Mouse (Mus musculus): ENCODE measurements at regions not wholly inside any gene's neighbourhood (a gene's known extent, or its start where the extent isn't known, plus 50 kb on each side); places are given as distances from the start of the nearest gene placed in this dataset.
A peak's percentile ranks its signal among the peaks of the same experiment; 100 is the strongest.
"Not testable (repeated sequence)": the region's sequence is repeated elsewhere in the genome, so short reads cannot be mapped to it uniquely, and the experiment has no call there.

DNA sequence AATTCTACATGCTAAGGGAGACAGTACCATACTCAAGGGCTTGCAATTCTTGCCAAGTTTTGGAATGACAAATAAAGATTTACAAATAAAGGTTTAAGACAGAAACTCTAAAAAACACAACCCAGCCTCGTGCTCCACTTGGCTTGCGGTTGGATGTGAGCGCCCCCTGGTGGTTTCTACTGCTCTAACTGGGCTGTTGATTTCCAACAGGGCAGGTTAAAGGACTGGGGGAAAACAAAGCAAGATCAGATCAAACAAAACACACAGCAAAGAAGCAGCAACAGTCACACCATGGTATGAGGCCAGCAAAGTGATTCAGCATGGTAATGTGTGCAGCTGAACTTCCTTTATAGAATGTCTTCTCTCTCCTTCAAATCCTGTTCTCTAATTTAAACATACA is 339.2 kb downstream of the Adam3 start:
- Histone ChIP-seq H3K4me1 (ENCODE audit: control insufficient read depth, insufficient read depth, low read length) (no peaks in the 10 kb centered on the region), H3K4me2 (no peak overlapping the region), H3K9ac (ENCODE audit: low read length) (no peak overlapping the region), H3K4me3 (ENCODE audit: low read depth, low read length) (no peak overlapping the region), H3K27ac (ENCODE audit: low read depth, low read length) (no peak overlapping the region), H3K27me3 (ENCODE audit: control insufficient read depth, insufficient read depth, low read length) (no peaks in the 10 kb centered on the region), H3K9me3 (ENCODE audit: control insufficient read depth, low read length) (no peaks in the 10 kb centered on the region), H3K36me3 (ENCODE audit: control insufficient read depth, insufficient read depth, low read length) (no peaks in the 10 kb centered on the region)
- peak; percentile 64; the same call in 1 of the 2 replicates for ATAC-seq (ENCODE audit: low FRiP score)
- peak; percentile 96 for DNase-seq (ENCODE audit: low spot score, missing footprints)
- WGBS = 12% methylated on average over 3 of the region's 3 CpGs

DNA sequence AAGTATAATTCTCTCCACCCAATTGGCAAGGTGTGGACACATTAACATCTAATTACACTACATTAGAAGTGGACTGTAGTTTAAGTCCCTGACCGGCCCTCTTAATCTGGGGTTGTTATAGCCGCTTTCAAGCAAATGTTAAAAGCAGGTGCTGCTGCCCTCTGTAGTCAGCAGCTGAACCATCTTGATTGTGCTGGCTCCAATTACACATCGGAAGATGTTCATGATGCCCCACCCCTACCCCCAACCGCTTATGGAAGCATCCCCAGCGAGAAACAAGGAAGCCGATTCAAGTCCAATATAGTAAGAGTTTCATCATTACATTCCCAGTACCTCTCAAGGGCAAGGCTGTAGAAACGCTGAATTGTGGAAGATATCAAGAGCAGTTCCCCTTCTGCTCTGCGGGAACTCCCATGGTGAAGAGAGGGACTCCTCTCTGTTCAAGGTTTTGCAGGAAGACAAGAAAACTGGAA is 341.7 kb downstream of the Adam3 start:
- no peak overlapping the region for H3K27ac ChIP-seq (ENCODE audit: low read depth, low read length)
- H3K9ac ChIP-seq (ENCODE audit: low read length) = no peak overlapping the region
- ATAC-seq (ENCODE audit: low FRiP score) = no peak
- H3K4me2 ChIP-seq = no peak overlapping the region
- no peak for DNase-seq (ENCODE audit: low spot score, missing footprints)
- H3K27me3 ChIP-seq (ENCODE audit: control insufficient read depth, insufficient read depth, low read length) = no peaks in the 10 kb centered on the region
- no peaks in the 10 kb centered on the region for H3K9me3 ChIP-seq (ENCODE audit: control insufficient read depth, low read length)
- no peaks in the 10 kb centered on the region for H3K4me1 ChIP-seq (ENCODE audit: control insufficient read depth, insufficient read depth, low read length)
- no peak overlapping the region for H3K4me3 ChIP-seq (ENCODE audit: low read depth, low read length)
- WGBS = 74% methylated on average over 8 of the region's 8 CpGs
- no peaks in the 10 kb centered on the region for H3K36me3 ChIP-seq (ENCODE audit: control insufficient read depth, insufficient read depth, low read length)

DNA sequence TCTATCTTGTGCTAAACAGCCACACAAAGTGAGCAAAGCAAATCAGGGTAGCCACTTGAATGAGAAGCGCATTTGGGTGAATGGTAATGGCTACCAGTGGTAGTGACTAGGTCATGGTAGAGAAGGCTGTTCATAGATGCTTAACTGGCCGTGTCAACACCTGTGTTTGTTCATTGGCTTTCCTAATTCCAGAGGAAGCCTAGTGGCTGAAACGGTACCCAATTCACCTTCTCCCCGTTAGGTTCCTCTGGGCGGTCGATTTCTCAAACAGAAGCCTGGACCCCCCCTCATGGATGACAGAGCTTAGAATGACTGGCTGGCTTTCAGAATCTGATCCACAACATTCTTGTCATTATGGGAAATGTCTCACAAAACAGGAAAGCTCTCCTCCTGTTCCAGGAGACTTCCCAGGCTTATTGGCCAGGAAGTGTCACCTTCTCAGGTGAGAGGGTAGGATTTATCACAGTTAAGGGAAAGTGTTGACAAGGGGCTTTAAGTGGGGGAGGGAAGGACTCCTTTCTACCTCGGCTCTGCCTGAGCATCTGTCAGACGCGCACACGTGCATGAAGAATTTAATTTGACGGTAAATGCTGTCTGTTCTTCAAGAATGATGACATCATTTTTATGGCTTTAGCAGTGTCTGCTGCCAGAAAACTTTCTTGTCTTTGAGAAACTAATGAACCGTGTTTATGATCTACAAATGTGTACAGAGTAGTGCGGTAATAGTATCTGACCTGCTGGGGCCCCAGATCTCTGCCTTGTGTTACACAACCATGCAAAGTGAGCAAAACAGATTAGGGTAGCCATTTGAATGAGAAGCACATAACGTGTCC is 342.3 kb downstream of the Adam3 start:
- Histone ChIP-seq H3K4me1 (ENCODE audit: control insufficient read depth, insufficient read depth, low read length) (no peaks in the 10 kb centered on the region), H3K36me3 (ENCODE audit: control insufficient read depth, insufficient read depth, low read length) (no peaks in the 10 kb centered on the region), H3K4me3 (ENCODE audit: low read depth, low read length) (no peak overlapping the region), H3K9me3 (ENCODE audit: control insufficient read depth, low read length) (no peaks in the 10 kb centered on the region), H3K27me3 (ENCODE audit: control insufficient read depth, insufficient read depth, low read length) (no peaks in the 10 kb centered on the region), H3K27ac (ENCODE audit: low read depth, low read length) (no peak overlapping the region), H3K4me2 (no peak overlapping the region), H3K9ac (ENCODE audit: low read length) (no peak overlapping the region)
- 89% methylated on average over 14 of the region's 14 CpGs for WGBS
- DNase-seq (ENCODE audit: low spot score, missing footprints) (no peak), ATAC-seq (ENCODE audit: low FRiP score) (no peak)

DNA sequence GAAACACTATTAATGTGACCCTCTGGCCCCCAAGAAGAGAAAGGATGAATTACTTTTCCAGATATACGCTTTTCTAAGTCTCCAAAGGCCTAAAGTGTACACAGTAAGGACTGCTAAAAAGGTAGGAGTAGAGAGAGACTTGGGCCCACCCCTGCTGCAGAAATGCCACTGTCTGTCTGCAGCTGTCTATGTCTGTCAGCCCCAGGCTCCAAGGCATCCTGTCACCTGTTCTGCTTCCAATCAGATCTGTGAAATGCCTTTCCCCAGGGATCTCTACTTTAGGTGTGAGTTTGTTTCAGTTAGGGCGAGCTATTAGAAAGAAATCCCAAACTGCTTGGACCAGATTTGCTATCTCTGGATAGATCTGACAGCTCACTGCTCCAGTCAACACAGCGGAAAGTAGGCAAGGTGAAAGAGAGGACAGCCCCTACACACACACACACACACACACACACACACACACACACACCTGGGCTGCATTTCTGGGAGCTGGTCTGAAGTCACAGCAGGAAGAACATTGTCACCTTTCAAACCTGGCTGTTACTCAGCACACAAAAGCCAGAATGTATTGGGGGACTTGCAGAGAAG is 343.9 kb downstream of the Adam3 start:
- no peaks in the 10 kb centered on the region for H3K36me3 ChIP-seq (ENCODE audit: control insufficient read depth, insufficient read depth, low read length)
- no peaks in the 10 kb centered on the region for H3K4me1 ChIP-seq (ENCODE audit: control insufficient read depth, insufficient read depth, low read length)
- WGBS = 87% methylated on average over 3 of the region's 3 CpGs
- H3K9ac ChIP-seq (ENCODE audit: low read length) = no peak overlapping the region
- no peaks in the 10 kb centered on the region for H3K27me3 ChIP-seq (ENCODE audit: control insufficient read depth, insufficient read depth, low read length)
- H3K9me3 ChIP-seq (ENCODE audit: control insufficient read depth, low read length) = no peaks in the 10 kb centered on the region
- no peak overlapping the region for H3K4me3 ChIP-seq (ENCODE audit: low read depth, low read length)
- no peak overlapping the region for H3K4me2 ChIP-seq
- ATAC-seq (ENCODE audit: low FRiP score) = no peak
- no peak overlapping the region for H3K27ac ChIP-seq (ENCODE audit: low read depth, low read length)
- DNase-seq (ENCODE audit: low spot score, missing footprints) = no peak

DNA sequence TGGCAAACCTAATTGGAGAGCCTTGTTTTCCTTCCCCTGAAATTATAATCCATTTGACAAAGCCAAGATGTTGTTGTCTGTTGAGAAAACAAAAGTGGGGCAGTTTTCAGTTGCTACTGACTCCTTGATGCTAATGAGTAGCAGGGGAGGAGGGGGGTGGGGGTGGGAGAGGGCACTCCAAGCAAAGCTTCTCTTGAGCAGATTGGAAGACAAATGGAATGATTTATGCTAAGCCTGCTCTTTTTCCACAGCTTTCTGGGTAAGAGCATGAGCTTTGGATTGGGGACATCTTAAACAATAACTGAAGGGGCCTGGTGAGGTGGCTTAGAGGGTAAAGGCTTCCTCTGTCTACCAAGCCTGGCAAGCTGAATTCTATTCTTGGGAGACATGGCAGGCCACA is 347.6 kb downstream of the Adam3 start:
- Histone ChIP-seq H3K27ac (ENCODE audit: low read depth, low read length) (no peak overlapping the region), H3K27me3 (ENCODE audit: control insufficient read depth, insufficient read depth, low read length) (no peaks in the 10 kb centered on the region), H3K4me3 (ENCODE audit: low read depth, low read length) (no peak overlapping the region), H3K9me3 (ENCODE audit: control insufficient read depth, low read length) (no peaks in the 10 kb centered on the region), H3K4me1 (ENCODE audit: control insufficient read depth, insufficient read depth, low read length) (no peaks in the 10 kb centered on the region), H3K36me3 (ENCODE audit: control insufficient read depth, insufficient read depth, low read length) (no peaks in the 10 kb centered on the region), H3K9ac (ENCODE audit: low read length) (no peak overlapping the region), H3K4me2 (no peak overlapping the region)
- peak; percentile 52; the same call in 1 of the 2 replicates for ATAC-seq (ENCODE audit: low FRiP score)
- DNase-seq (ENCODE audit: low spot score, missing footprints) = no peak

DNA sequence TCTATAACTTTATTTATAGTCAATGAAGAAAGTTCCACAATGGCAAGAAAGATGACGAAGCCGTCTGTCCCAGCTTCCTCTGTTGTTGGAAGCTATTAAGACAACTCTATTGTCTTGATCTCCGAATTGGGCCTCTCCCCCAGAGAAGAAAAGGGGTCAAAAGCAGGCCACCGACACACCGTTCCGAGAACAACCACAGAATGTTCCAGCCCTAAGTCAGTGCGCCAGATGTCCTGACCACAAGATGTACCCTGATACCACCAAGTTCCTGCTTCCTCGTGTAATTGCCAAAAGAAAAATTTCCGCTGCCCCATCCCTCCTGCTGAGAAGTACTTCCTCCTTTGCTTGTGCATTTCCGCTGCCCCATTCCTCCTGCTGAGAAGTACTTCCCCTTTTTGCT is 348.8 kb downstream of the Adam3 start:
- not testable (repeated sequence) for H3K27ac ChIP-seq (ENCODE audit: low read depth, low read length); H3K9ac ChIP-seq (ENCODE audit: low read length); H3K4me2 ChIP-seq; H3K4me3 ChIP-seq (ENCODE audit: low read depth, low read length); DNase-seq (ENCODE audit: low spot score, missing footprints); H3K9me3 ChIP-seq (ENCODE audit: control insufficient read depth, low read length); H3K27me3 ChIP-seq (ENCODE audit: control insufficient read depth, insufficient read depth, low read length); H3K4me1 ChIP-seq (ENCODE audit: control insufficient read depth, insufficient read depth, low read length); H3K36me3 ChIP-seq (ENCODE audit: control insufficient read depth, insufficient read depth, low read length); ATAC-seq (ENCODE audit: low FRiP score)
- WGBS = 89% methylated on average over 10 of the region's 10 CpGs

DNA sequence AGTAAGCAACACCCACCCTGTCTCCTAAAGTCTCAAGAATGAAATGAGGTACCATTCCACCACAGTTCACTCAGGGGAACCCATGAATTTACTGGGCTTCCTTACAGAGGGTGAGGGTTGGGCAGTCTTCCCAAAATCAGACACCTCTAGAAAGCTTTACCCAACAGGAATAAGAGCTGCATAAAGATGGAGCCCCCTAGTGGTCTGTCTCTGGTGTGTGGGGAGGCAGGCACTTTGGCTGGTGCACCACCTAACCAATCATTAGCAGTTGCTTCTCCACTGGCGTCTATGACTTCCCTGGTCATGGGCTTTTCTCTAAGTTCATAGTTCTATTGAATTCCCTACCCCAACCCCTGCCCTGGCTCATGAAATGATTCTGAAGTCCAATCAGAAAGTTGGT is 351.1 kb downstream of the Adam3 start:
- no peaks in the 10 kb centered on the region for H3K4me1 ChIP-seq (ENCODE audit: control insufficient read depth, insufficient read depth, low read length)
- no peak for DNase-seq (ENCODE audit: low spot score, missing footprints)
- WGBS = 84% methylated on average over 1 of the region's 1 CpGs
- no peak overlapping the region for H3K27ac ChIP-seq (ENCODE audit: low read depth, low read length)
- H3K9me3 ChIP-seq (ENCODE audit: control insufficient read depth, low read length) = no peaks in the 10 kb centered on the region
- no peak overlapping the region for H3K4me2 ChIP-seq
- no peaks in the 10 kb centered on the region for H3K36me3 ChIP-seq (ENCODE audit: control insufficient read depth, insufficient read depth, low read length)
- ATAC-seq (ENCODE audit: low FRiP score) = no peak
- H3K9ac ChIP-seq (ENCODE audit: low read length) = no peak overlapping the region
- no peak overlapping the region for H3K4me3 ChIP-seq (ENCODE audit: low read depth, low read length)
- H3K27me3 ChIP-seq (ENCODE audit: control insufficient read depth, insufficient read depth, low read length) = no peaks in the 10 kb centered on the region

DNA sequence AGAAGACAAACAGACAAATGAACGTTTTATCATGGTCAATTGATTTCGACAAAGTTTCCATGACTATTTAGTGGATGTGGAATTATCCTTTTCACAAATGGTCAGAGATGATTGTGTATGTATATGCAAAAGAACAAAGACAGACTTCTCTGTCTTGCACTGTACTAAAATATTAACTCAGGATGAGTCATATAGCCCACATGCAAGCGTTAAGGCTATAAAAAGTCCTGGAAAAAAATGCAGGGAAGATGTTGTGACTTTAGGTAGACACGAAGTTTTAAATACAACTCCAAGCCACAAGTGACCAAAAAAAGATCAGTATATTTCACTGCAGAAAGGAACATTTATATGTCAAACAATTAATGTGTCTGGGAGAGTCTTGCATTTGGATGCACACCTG is 353.6 kb downstream of the Adam3 start:
- H3K4me3 ChIP-seq (ENCODE audit: low read depth, low read length) = no peak overlapping the region
- H3K4me2 ChIP-seq = no peak overlapping the region
- 88% methylated on average over 4 of the region's 4 CpGs for whole genome bisulfite sequencing
- no peaks in the 10 kb centered on the region for H3K36me3 ChIP-seq (ENCODE audit: control insufficient read depth, insufficient read depth, low read length)
- no peak overlapping the region for H3K27ac ChIP-seq (ENCODE audit: low read depth, low read length)
- H3K9me3 ChIP-seq (ENCODE audit: control insufficient read depth, low read length) = no peaks in the 10 kb centered on the region
- H3K4me1 ChIP-seq (ENCODE audit: control insufficient read depth, insufficient read depth, low read length) = 0 out of 2 replicates have a peak, but pooled peaks cover 2% of the 10 kb centered on the region
- H3K27me3 ChIP-seq (ENCODE audit: control insufficient read depth, insufficient read depth, low read length) = no peaks in the 10 kb centered on the region
- H3K9ac ChIP-seq (ENCODE audit: low read length) = no peak overlapping the region
- ATAC-seq (ENCODE audit: low FRiP score) = no peak
- no peak for DNase-seq (ENCODE audit: low spot score, missing footprints)

DNA sequence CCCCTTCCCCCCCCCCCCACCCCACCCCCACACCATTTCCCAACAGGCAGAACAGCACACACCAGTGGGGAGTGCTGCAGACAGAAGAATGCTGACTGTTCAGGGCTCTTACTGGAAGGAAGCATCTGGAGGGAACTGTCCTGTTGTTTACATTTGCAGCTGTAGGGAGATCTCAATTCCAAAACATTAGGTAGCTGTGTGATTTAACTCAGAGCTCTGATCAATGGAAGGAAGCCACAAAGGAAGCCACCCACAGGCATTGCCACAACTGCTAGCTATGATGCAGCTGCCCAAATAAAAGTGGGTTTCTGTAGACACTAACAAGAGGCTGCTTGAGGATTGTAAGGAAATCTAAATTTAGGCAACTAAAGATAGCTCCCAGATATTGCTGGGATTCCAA is 359.7 kb downstream of the Adam3 start:
- no peak for ATAC-seq (ENCODE audit: low FRiP score)
- Histone ChIP-seq H3K27me3 (ENCODE audit: control insufficient read depth, insufficient read depth, low read length) (no peaks in the 10 kb centered on the region), H3K9ac (ENCODE audit: low read length) (no peak overlapping the region), H3K4me2 (no peak overlapping the region), H3K9me3 (ENCODE audit: control insufficient read depth, low read length) (no peaks in the 10 kb centered on the region), H3K4me3 (ENCODE audit: low read depth, low read length) (no peak overlapping the region), H3K27ac (ENCODE audit: low read depth, low read length) (no peak overlapping the region), H3K4me1 (ENCODE audit: control insufficient read depth, insufficient read depth, low read length) (0 out of 2 replicates have a peak, but pooled peaks cover 2% of the 10 kb centered on the region), H3K36me3 (ENCODE audit: control insufficient read depth, insufficient read depth, low read length) (no peaks in the 10 kb centered on the region)
- no peak for DNase-seq (ENCODE audit: low spot score, missing footprints)
